In genomic region chr15:96593457-96593856, GRCm38 (mm10) we compare ENCODE assay signal across 11 mouse cellular contexts. TPM values are rescaled to one million over a fixed set of nuclear protein-coding genes. Genes with fewer than 3 reads are reported as not detected.
DNase-seq lines count a peak whose midpoint lies in the region; ATAC-seq lines count a peak whose summit lies in the region.
"Had no signal": no experiment of that assay in that cellular context is flagged by ENCODE, and none has a peak within 500 bp of the region (broad histone marks: within the 10 kb centered on the region; RNA-seq: fewer than 3 reads in every experiment).

No protein-coding gene starts in this region.

- peaks cover 60% of the 10 kb centered on the region for H3K4me1 ChIP-seq in heart, embryonic 13.5 days
- H3K4me1 ChIP-seq in heart, embryonic 12.5 days (replicated peaks): peaks cover 34% of the 10 kb centered on the region
- peaks cover 12% of the 10 kb centered on the region for H3K4me1 ChIP-seq in midbrain, embryonic 14.5 days (ENCODE audit: control insufficient read depth, insufficient read depth, low read length)
- peaks cover 31% of the 10 kb centered on the region for H3K4me1 ChIP-seq in midbrain, embryonic 15.5 days
- peaks cover 12% of the 10 kb centered on the region for H3K4me1 ChIP-seq in embryonic facial prominence, embryonic 15.5 days

- no peak for ATAC-seq in heart, embryonic 13.5 days (ENCODE audit: extremely low read depth, insufficient number of reproducible peaks, low FRiP score, low TSS enrichment)
- ATAC-seq in heart, embryonic 12.5 days (ENCODE audit: insufficient number of reproducible peaks, low FRiP score): no peak
- ATAC-seq in midbrain, embryonic 14.5 days (ENCODE audit: low FRiP score, low TSS enrichment): no peak
- no peak for ATAC-seq in midbrain, embryonic 15.5 days (replicated peaks)
- ATAC-seq in embryonic facial prominence, embryonic 15.5 days (ENCODE audit: insufficient number of reproducible peaks, low FRiP score, low TSS enrichment, low read depth): no peak
- ATAC-seq in megakaryocyte, adult 5-6 weeks (ENCODE audit: poor library complexity, severe bottlenecking): peak; percentile 39
- ATAC-seq: Patski had no signal

- no peak overlapping the region for H3K4me2 ChIP-seq in heart, embryonic 13.5 days
- no peak overlapping the region for H3K4me2 ChIP-seq in heart, embryonic 12.5 days
- H3K4me2 ChIP-seq in midbrain, embryonic 14.5 days (ENCODE audit: low read length): no peak overlapping the region
- no peak overlapping the region for H3K4me2 ChIP-seq in midbrain, embryonic 15.5 days
- no peak overlapping the region for H3K4me2 ChIP-seq in embryonic facial prominence, embryonic 15.5 days (replicated peaks)

- H3K27ac ChIP-seq in heart, embryonic 13.5 days (replicated peaks): 0 out of 2 replicates have a peak overlapping the region, but pooled peaks have one; percentile 32
- no peak overlapping the region for H3K27ac ChIP-seq in heart, embryonic 12.5 days (ENCODE audit: poor library complexity, severe bottlenecking)
- H3K27ac ChIP-seq in midbrain, embryonic 14.5 days (replicated peaks; ENCODE audit: low read depth, low read length): peak overlapping the region; percentile 9; the same call in 1 of the 2 replicates
- no peak overlapping the region for H3K27ac ChIP-seq in midbrain, embryonic 15.5 days
- H3K27ac ChIP-seq in embryonic facial prominence, embryonic 15.5 days (replicated peaks): peak overlapping the region; percentile 24; the same call in 1 of the 2 replicates

- peaks cover 55% of the 10 kb centered on the region for H3K36me3 ChIP-seq in heart, embryonic 13.5 days
- peaks cover 39% of the 10 kb centered on the region for H3K36me3 ChIP-seq in heart, embryonic 12.5 days
- H3K36me3 ChIP-seq in midbrain, embryonic 14.5 days (ENCODE audit: control insufficient read depth, insufficient read depth, low read length): peaks cover 43% of the 10 kb centered on the region
- H3K36me3 ChIP-seq in midbrain, embryonic 15.5 days (replicated peaks): no peaks in the 10 kb centered on the region; the same call in 1 of the 2 replicates
- H3K36me3 ChIP-seq in embryonic facial prominence, embryonic 15.5 days: 0 out of 2 replicates have a peak, but pooled peaks cover 4% of the 10 kb centered on the region

- no peaks in the 10 kb centered on the region for H3K9me3 ChIP-seq in heart, embryonic 13.5 days
- no peaks in the 10 kb centered on the region for H3K9me3 ChIP-seq in heart, embryonic 12.5 days (replicated peaks)
- H3K9me3 ChIP-seq in midbrain, embryonic 14.5 days (ENCODE audit: control insufficient read depth, low read length): no peaks in the 10 kb centered on the region
- no peaks in the 10 kb centered on the region for H3K9me3 ChIP-seq in midbrain, embryonic 15.5 days
- no peaks in the 10 kb centered on the region for H3K9me3 ChIP-seq in embryonic facial prominence, embryonic 15.5 days (replicated peaks)

- H3K9ac ChIP-seq in heart, embryonic 13.5 days: peak overlapping the region; percentile 24; the same call in 1 of the 2 replicates
- no peak overlapping the region for H3K9ac ChIP-seq in heart, embryonic 12.5 days
- H3K9ac ChIP-seq in midbrain, embryonic 14.5 days (replicated peaks; ENCODE audit: low read length): 0 out of 2 replicates have a peak overlapping the region, but pooled peaks have one; percentile 29
- no peak overlapping the region for H3K9ac ChIP-seq in midbrain, embryonic 15.5 days
- H3K9ac ChIP-seq in embryonic facial prominence, embryonic 15.5 days: no peak overlapping the region

- DNase-seq in midbrain, embryonic 14.5 days: no peak
- DNase-seq in cerebellum, adult 11-12 months: no peak
- DNase-seq in right cerebral cortex, postnatal 4 days: no peak
- DNase-seq: gastrocnemius, postnatal 36 days; kidney, adult 18-20 months had no signal

- WGBS in heart, embryonic 13.5 days: 64% methylated on average over 6 of the region's 6 CpGs
- 75% methylated on average over 6 of the region's 6 CpGs for WGBS in heart, embryonic 12.5 days
- 83% methylated on average over 6 of the region's 6 CpGs for WGBS in midbrain, embryonic 14.5 days
- 67% methylated on average over 6 of the region's 6 CpGs for WGBS in midbrain, embryonic 15.5 days
- 54% methylated on average over 6 of the region's 6 CpGs for WGBS in embryonic facial prominence, embryonic 15.5 days

- H3K4me3 ChIP-seq in heart, embryonic 13.5 days: no peak overlapping the region
- no peak overlapping the region for H3K4me3 ChIP-seq in heart, embryonic 12.5 days
- H3K4me3 ChIP-seq in midbrain, embryonic 14.5 days (replicated peaks; ENCODE audit: low read depth, low read length): no peak overlapping the region
- no peak overlapping the region for H3K4me3 ChIP-seq in midbrain, embryonic 15.5 days
- no peak overlapping the region for H3K4me3 ChIP-seq in embryonic facial prominence, embryonic 15.5 days (replicated peaks)

- H3K27me3 ChIP-seq in heart, embryonic 13.5 days (replicated peaks): no peaks in the 10 kb centered on the region
- no peaks in the 10 kb centered on the region for H3K27me3 ChIP-seq in heart, embryonic 12.5 days (replicated peaks)
- H3K27me3 ChIP-seq in midbrain, embryonic 14.5 days (ENCODE audit: control insufficient read depth, insufficient read depth, low read length): no peaks in the 10 kb centered on the region
- no peaks in the 10 kb centered on the region for H3K27me3 ChIP-seq in midbrain, embryonic 15.5 days (replicated peaks)
- no peaks in the 10 kb centered on the region for H3K27me3 ChIP-seq in embryonic facial prominence, embryonic 15.5 days
- H3K27me3 ChIP-seq: Patski had no signal

RNA-seq across cellular contexts. Expression of gene Slc38a1, which starts 49.3 kb away (rescaled TPM):
- 69.7 and 70.4 TPM in 2 replicates for polyA plus RNA-seq in heart, embryonic 13.5 days (2015; fragmentation: Nextera tagmentation; extraction: Ambion mirVana)
- polyA plus RNA-seq in heart, embryonic 12.5 days (2016; fragmentation: Nextera tagmentation; extraction: Ambion mirVana): 93.0 and 99.8 TPM in 2 replicates
- polyA plus RNA-seq in midbrain, embryonic 14.5 days (2014; fragmentation: Nextera tagmentation; extraction: Ambion mirVana): 147 and 150 TPM in 2 replicates
- polyA plus RNA-seq in midbrain, embryonic 15.5 days (2015; fragmentation: Nextera tagmentation; extraction: Ambion mirVana): 132 and 144 TPM in 2 replicates
- polyA plus RNA-seq in embryonic facial prominence, embryonic 15.5 days (2015; fragmentation: Nextera tagmentation; extraction: Ambion mirVana): 43.7 and 44.6 TPM in 2 replicates
- 58.7 and 69.9 TPM in 2 replicates for total RNA-seq in megakaryocyte, adult 5-6 weeks (2015)
- total RNA-seq in megakaryocyte, adult 5-6 weeks (2017): 43.8 and 48.4 TPM in 2 replicates

Comparison
In these comparisons a context has a peak if more than half of its experiments do, and no peak if none do; other contexts are left out.
1. H3K27ac ChIP-seq: peak in heart, embryonic 13.5 days (single experiment), midbrain, embryonic 14.5 days (single experiment) and embryonic facial prominence, embryonic 15.5 days (single experiment); none in heart, embryonic 12.5 days (single experiment) and midbrain, embryonic 15.5 days (single experiment).
2. H3K9ac ChIP-seq: peak in heart, embryonic 13.5 days (single experiment) and midbrain, embryonic 14.5 days (single experiment); none in heart, embryonic 12.5 days (single experiment), midbrain, embryonic 15.5 days (single experiment) and embryonic facial prominence, embryonic 15.5 days (single experiment).